Mouse (Mus musculus) testis, adult 2 months (tissue): Measurements from ENCODE around the gene Spsb1. TPM values are rescaled to one million over a fixed set of nuclear protein-coding genes. Genes with fewer than 3 reads are reported as not detected.

ENCODE experiments used
- H3K27ac ChIP-seq: fragments of 200-500 bp; 2 replicates; pipeline ENCODE4 v1.5.1; 2012; ENCODE audit warnings: low read depth, low read length; ENCODE audit not compliant: control insufficient read depth, insufficient read depth
- H3K27me3 ChIP-seq: fragments of 200-500 bp; 2 replicates; pipeline ENCODE4 v1.6.1; 2012; ENCODE audit warnings: mild to moderate bottlenecking, low read length, moderate library complexity; ENCODE audit not compliant: control insufficient read depth, insufficient read depth
- H3K36me3 ChIP-seq: fragments of 200-500 bp; 2 replicates; pipeline ENCODE4 v1.6.1; 2012; ENCODE audit warnings: mild to moderate bottlenecking, low read length; ENCODE audit not compliant: control insufficient read depth, insufficient read depth
- H3K4me1 ChIP-seq: fragments of 200-500 bp; 2 replicates; pipeline ENCODE4 v1.6.1; 2012; ENCODE audit warnings: low read length; ENCODE audit not compliant: control insufficient read depth, insufficient read depth
- H3K4me3 ChIP-seq: fragments of 200-500 bp; 2 replicates; pipeline ENCODE4 v1.5.1; 2012; ENCODE audit warnings: low read depth, mild to moderate bottlenecking, low read length, moderate library complexity, mixed read lengths; ENCODE audit not compliant: control insufficient read depth
- CTCF ChIP-seq: fragments of 200-500 bp; IDR thresholded peaks from 2 replicates; pipeline ENCODE4 v1.5.1; 2012; ENCODE audit warnings: low read depth, mild to moderate bottlenecking, inconsistent platforms, low read length, moderate library complexity; ENCODE audit not compliant: control insufficient read depth, insufficient read depth, insufficient replicate concordance
- POLR2A ChIP-seq: fragments of 200-500 bp; IDR thresholded peaks from 2 replicates; pipeline ENCODE4 v1.6.1; 2012; ENCODE audit warnings: low read depth, mild to moderate bottlenecking, inconsistent platforms, low read length, moderate library complexity; ENCODE audit not compliant: control insufficient read depth
- polyA plus RNA-seq: library from polyadenylated mRNA; depleted of rRNA; stranded (reverse); fragments of >200 nt; gene quantifications from 2 replicates; pipeline ENCODE4 v1.2.3, GENCODE M21; 2012

Gene Spsb1
- polyA plus RNA-seq, 1 experiment, result 71.5 TPM

- no peaks in the 10 kb centered on the region for H3K27me3 ChIP-seq
- TF ChIP-seq CTCF (no peak), POLR2A (peak; percentile 31; the same call in 1 of the 2 replicates)
- no peaks in the 10 kb centered on the region; the same call in 1 of the 2 replicates for H3K4me1 ChIP-seq
- H3K36me3 ChIP-seq, result no peaks in the 10 kb centered on the region
- H3K27ac ChIP-seq, result no peak overlapping the region
- no peak overlapping the region for H3K4me3 ChIP-seq
Measured at GRCm38 (mm10) chr4:149871014-149871413, 83.8 kb downstream of the Spsb1 start.

DNA sequence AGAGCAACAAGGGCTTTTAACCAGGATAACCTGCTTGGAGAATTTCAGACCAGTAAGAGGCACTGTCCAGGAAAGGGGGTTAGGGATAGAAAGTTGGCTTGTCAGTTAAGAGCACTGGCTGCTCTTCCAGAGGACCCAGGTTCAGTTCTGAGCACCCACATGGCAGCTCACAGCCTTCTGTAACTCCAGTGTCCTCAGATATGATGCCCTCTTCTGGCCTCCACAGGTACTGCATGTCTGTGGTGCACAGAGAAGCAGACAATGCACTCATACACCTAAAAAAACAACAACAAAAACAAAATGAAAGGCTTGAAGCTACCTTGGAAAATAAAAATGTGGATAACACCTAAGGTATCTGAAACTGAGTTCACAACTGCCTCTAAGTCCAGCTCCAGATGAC lies 84.4 kb downstream of the Spsb1 start:
- Histone ChIP-seq H3K4me1 (no peaks in the 10 kb centered on the region; the same call in 1 of the 2 replicates), H3K27me3 (no peaks in the 10 kb centered on the region), H3K36me3 (no peaks in the 10 kb centered on the region), H3K27ac (no peak overlapping the region), H3K4me3 (no peak overlapping the region)
- TF ChIP-seq CTCF, result peak; percentile 58; the same call in 1 of the 2 replicates
- no peak for TF ChIP-seq POLR2A

- Histone ChIP-seq H3K27me3 (no peaks in the 10 kb centered on the region), H3K4me1 (no peaks in the 10 kb centered on the region; the same call in 1 of the 2 replicates), H3K36me3 (no peaks in the 10 kb centered on the region), H3K27ac (no peak overlapping the region), H3K4me3 (no peak overlapping the region)
- TF ChIP-seq POLR2A (no peak), CTCF (no peak)
Measured at GRCm38 (mm10) chr4:149868725-149869124, 86.1 kb downstream of the Spsb1 start.

DNA sequence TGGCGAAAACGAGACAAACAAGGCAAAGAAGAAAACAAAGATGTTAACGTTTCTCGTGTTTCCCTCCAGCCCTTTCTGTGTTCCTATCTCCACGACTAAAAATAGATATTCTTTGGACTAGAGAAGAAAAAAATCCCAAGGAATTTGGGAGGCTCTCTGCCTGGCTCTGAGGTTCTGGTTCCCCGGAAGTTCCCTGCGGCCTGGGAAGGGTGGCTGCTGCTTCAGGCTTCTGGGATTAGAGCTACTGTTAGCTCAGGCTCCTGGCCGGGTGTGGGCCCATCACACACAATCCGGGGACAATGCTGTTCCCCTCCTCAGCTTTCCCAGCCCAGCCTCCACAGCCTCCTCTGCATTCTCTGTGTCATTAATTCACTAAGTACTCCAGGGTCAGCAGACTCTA lies 86.8 kb downstream of the Spsb1 start:
- no peaks in the 10 kb centered on the region for H3K27me3 ChIP-seq
- H3K27ac ChIP-seq, result peak overlapping the region; percentile 37
- H3K4me3 ChIP-seq, result no peak overlapping the region
- H3K36me3 ChIP-seq, result no peaks in the 10 kb centered on the region
- H3K4me1 ChIP-seq, result no peaks in the 10 kb centered on the region; the same call in 1 of the 2 replicates
- TF ChIP-seq POLR2A (no peak), CTCF (no peak)

GRCm38 (mm10) chr4:149867351-149867750 lies 87.5 kb downstream of the Spsb1 start:
- Histone ChIP-seq H3K27ac (no peak overlapping the region), H3K36me3 (no peaks in the 10 kb centered on the region), H3K4me3 (no peak overlapping the region), H3K27me3 (no peaks in the 10 kb centered on the region), H3K4me1 (no peaks in the 10 kb centered on the region; the same call in 1 of the 2 replicates)
- no peak for TF ChIP-seq CTCF
- TF ChIP-seq POLR2A, result no peak

DNA sequence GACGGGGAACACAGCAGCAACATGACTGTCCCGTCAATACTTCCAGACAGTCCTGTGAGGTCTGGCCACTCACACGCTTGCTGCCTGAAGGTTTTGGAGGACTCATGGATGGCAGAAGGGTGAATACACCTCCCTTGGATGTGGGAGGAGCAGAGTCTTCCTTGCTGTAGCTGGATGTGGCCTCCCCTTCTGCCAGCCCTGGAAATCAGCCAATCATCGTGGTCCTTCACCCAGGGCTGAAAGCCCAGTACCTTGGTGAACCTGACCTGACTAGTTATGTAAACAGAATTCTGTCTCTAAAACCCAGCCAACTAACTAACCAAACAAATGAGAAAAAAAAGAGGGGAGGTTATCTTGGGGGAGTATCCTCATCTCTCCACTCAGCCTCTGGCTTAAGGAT lies 90.4 kb downstream of the Spsb1 start:
- Histone ChIP-seq H3K4me1 (no peaks in the 10 kb centered on the region; the same call in 1 of the 2 replicates), H3K4me3 (no peak overlapping the region), H3K27me3 (no peaks in the 10 kb centered on the region), H3K27ac (no peak overlapping the region), H3K36me3 (no peaks in the 10 kb centered on the region)
- TF ChIP-seq CTCF (no peak), POLR2A (no peak)

DNA sequence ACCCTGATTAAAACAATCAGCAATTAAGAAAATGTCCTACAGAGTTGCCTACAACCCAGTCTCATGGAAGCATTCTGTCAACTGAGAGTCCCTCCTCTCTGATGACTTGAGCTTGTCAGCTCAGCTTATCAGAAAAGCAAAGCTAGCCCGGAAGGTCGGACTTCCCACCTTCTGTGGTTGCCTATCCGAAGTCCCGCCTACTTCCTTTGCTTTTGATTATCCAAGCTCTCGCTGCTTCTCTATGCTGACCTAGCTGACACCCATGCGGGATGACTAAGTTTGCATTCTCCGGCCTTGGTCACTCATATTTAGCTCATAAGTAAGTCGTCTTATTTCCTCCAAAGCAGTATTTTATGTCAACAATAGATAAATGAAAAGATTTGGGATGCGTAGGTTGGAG lies 91.3 kb downstream of the Spsb1 start:
- no peaks in the 10 kb centered on the region; the same call in 1 of the 2 replicates for H3K4me1 ChIP-seq
- H3K4me3 ChIP-seq, result no peak overlapping the region
- H3K27ac ChIP-seq, result no peak overlapping the region
- no peak for TF ChIP-seq CTCF
- no peak for TF ChIP-seq POLR2A
- no peaks in the 10 kb centered on the region for H3K27me3 ChIP-seq
- no peaks in the 10 kb centered on the region for H3K36me3 ChIP-seq

DNA sequence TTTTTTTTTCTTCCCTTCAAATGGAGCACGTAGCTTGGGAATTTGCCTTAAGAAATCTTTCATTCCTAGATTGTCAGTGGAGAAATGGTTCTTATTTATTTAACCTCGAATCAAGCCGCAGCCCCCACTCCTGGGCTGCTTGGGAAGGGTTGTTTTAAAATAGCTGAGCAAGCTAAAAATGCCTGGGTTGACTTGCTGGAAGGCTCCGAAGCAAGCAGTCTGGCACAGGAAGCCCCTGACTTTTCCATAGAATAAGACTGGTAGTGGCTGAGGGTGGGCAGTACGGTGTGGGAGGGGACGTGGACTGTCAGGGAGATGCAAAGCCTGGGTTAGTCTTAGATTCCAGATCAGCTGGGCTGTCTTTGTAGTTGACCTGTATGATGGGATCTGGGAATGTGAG lies 94.5 kb downstream of the Spsb1 start:
- no peak overlapping the region for H3K27ac ChIP-seq
- H3K4me3 ChIP-seq, result no peak overlapping the region
- H3K4me1 ChIP-seq, result no peaks in the 10 kb centered on the region
- H3K36me3 ChIP-seq, result no peaks in the 10 kb centered on the region
- no peaks in the 10 kb centered on the region for H3K27me3 ChIP-seq
- TF ChIP-seq POLR2A (no peak), CTCF (no peak)
